Mouse (Mus musculus): ENCODE measurements at regions not wholly inside any gene's neighbourhood (a gene's known extent, or its start where the extent isn't known, plus 50 kb on each side); places are given as distances from the start of the nearest gene placed in this dataset.

GRCm38 (mm10) chr2:50373626-50374025 is 77.0 kb upstream of the Mmadhc start:
- DNase-seq = no peak

GRCm38 (mm10) chr2:50373006-50373405 is 76.4 kb upstream of the Mmadhc start:
- no peak for DNase-seq

- no peak for DNase-seq
Observed at GRCm38 (mm10) chr2:50368831-50369230, 72.2 kb upstream of the Mmadhc start.

- peak; percentile 48 for DNase-seq
Observed at GRCm38 (mm10) chr2:50368351-50368750, 71.8 kb upstream of the Mmadhc start.

- DNase-seq = no peak
Observed at GRCm38 (mm10) chr2:50365221-50365620, 68.6 kb upstream of the Mmadhc start.

GRCm38 (mm10) chr2:50356089-50356488 is 59.5 kb upstream of the Mmadhc start:
- DNase-seq = no peak

GRCm38 (mm10) chr2:50347486-50348265 is 51.1 kb upstream of the Mmadhc start:
- DNase-seq = no peak

All from kidney, adult 11 months (tissue).